Mouse (Mus musculus) testis, adult 2 months (tissue): ENCODE measurements around the gene Ngly1. TPM values are rescaled to one million over a fixed set of nuclear protein-coding genes. Genes with fewer than 3 reads are reported as not detected.

Experiments
- H3K27ac ChIP-seq: fragments of 200-500 bp; 2 replicates; pipeline ENCODE4 v1.5.1; 2012; ENCODE audit warnings: low read depth, low read length; ENCODE audit not compliant: control insufficient read depth, insufficient read depth
- H3K27me3 ChIP-seq: fragments of 200-500 bp; 2 replicates; pipeline ENCODE4 v1.6.1; 2012; ENCODE audit warnings: mild to moderate bottlenecking, low read length, moderate library complexity; ENCODE audit not compliant: control insufficient read depth, insufficient read depth
- H3K36me3 ChIP-seq: fragments of 200-500 bp; 2 replicates; pipeline ENCODE4 v1.6.1; 2012; ENCODE audit warnings: mild to moderate bottlenecking, low read length; ENCODE audit not compliant: control insufficient read depth, insufficient read depth
- H3K4me1 ChIP-seq: fragments of 200-500 bp; 2 replicates; pipeline ENCODE4 v1.6.1; 2012; ENCODE audit warnings: low read length; ENCODE audit not compliant: control insufficient read depth, insufficient read depth
- H3K4me3 ChIP-seq: fragments of 200-500 bp; 2 replicates; pipeline ENCODE4 v1.5.1; 2012; ENCODE audit warnings: low read depth, mild to moderate bottlenecking, low read length, moderate library complexity, mixed read lengths; ENCODE audit not compliant: control insufficient read depth
- CTCF ChIP-seq: fragments of 200-500 bp; IDR thresholded peaks from 2 replicates; pipeline ENCODE4 v1.5.1; 2012; ENCODE audit warnings: low read depth, mild to moderate bottlenecking, inconsistent platforms, low read length, moderate library complexity; ENCODE audit not compliant: control insufficient read depth, insufficient read depth, insufficient replicate concordance
- POLR2A ChIP-seq: fragments of 200-500 bp; IDR thresholded peaks from 2 replicates; pipeline ENCODE4 v1.6.1; 2012; ENCODE audit warnings: low read depth, mild to moderate bottlenecking, inconsistent platforms, low read length, moderate library complexity; ENCODE audit not compliant: control insufficient read depth
- polyA plus RNA-seq: library from polyadenylated mRNA; depleted of rRNA; stranded (reverse); fragments of >200 nt; gene quantifications from 2 replicates; pipeline ENCODE4 v1.2.3, GENCODE M21; 2012; rRNA removed

Gene Ngly1
- polyA plus RNA-seq, 1 experiment, result 86.3 TPM

DNA sequence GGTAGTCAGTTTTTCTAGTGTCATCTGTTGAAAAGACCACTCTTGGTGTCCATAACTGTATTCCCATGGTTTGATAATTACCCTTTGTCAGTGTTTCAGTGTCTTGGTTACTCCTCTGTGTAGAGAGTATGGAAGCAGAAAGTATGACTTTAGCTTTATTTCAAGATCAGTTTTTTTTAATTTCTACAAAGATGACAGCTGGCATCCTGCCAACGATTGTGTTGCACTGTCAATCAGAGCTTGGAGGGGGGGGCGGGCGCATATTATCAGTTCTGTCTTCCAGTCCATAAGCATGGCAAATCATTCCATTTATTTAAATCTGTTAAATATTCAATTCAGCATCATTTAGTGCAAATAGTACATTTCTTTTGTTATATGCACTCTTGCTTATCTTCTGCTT, 85.2 kb downstream of the Ngly1 start:
- no peaks in the 10 kb centered on the region for H3K4me1 ChIP-seq
- no peak for TF ChIP-seq CTCF
- TF ChIP-seq POLR2A, result no peak

DNA sequence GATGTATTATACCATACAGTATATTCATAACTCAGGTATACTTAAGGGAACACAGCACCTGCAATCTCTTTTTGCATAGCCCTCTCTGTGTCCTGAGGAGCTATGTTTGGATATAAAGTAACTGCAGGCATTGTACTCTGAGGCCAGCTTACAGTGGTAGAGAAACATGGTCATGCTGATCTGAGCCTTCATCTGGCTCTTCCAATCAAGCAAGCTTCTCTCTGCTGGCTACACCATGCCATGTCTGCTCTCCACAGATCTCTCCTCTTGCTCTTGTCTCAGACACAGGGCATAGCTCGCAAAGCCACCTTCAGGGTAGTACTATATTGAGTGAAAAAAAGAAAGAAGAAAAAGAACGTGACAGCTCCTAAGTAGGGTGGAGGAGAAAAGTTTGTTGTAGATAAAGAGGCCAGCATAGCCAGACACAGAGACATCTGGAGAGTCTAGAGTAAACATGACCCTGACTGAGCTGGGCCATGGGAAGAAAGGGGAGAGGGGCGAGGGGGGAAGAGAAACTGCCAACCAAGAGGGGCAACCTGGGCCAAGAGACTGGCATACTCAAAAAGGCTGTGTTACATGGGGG, 86.8 kb downstream of the Ngly1 start:
- H3K4me3 ChIP-seq, result no peak overlapping the region

More for the DNA sequence above, 85.2 kb downstream of the Ngly1 start:
- Histone ChIP-seq H3K27ac (no peak overlapping the region), H3K36me3 (no peaks in the 10 kb centered on the region), H3K4me3 (no peak overlapping the region), H3K27me3 (no peaks in the 10 kb centered on the region)

DNA sequence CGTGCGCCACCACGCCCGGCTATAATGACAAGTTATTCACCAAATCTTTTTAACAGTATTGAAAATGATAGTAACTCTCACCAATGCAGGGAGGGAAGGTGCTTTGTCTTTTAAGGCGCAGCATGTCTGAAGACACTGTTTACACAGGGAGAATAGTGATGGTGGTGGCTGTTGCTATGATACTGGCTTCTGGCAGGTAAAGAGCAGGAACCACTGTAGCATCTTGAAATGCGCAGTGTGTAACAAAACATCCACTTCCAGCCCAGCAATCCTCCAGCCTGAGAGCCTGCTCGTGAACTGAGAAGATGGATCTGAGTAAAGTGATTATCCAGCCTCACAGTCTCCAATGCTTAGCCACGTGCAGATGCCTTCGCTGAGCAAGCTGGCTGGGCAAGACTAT, 98.4 kb downstream of the Ngly1 start:
- Histone ChIP-seq H3K27me3 (no peaks in the 10 kb centered on the region), H3K36me3 (no peaks in the 10 kb centered on the region), H3K4me3 (no peak overlapping the region), H3K27ac (no peak overlapping the region), H3K4me1 (no peaks in the 10 kb centered on the region; the same call in 1 of the 2 replicates)
- no peak for TF ChIP-seq POLR2A
- no peak for TF ChIP-seq CTCF

More for the DNA sequence above, 86.8 kb downstream of the Ngly1 start:
- Histone ChIP-seq H3K27me3 (no peaks in the 10 kb centered on the region), H3K27ac (no peak overlapping the region), H3K4me1 (no peaks in the 10 kb centered on the region), H3K36me3 (no peaks in the 10 kb centered on the region)
- TF ChIP-seq CTCF, result no peak
- TF ChIP-seq POLR2A, result no peak

DNA sequence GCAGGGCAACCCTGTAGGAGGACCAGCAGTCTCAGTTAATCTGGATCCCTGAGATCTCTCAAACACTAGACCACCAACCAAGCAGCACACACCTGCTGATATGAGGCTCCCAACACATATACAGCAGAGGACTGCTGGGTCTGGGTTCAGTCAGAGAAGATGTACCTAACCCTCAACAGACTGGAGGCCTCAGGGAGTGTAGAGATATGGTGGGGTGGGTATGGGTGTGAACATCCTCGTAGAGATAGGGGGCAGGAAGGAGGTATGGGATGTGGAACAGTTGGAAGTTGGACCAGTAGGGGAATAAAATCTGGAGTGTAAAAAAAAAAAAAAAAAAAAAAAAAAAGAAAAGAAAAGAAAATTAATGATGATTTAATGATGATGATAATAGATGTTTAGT, 110.6 kb downstream of the Ngly1 start:
- no peak for TF ChIP-seq CTCF
- no peak for TF ChIP-seq POLR2A
- H3K27ac ChIP-seq, result no peak overlapping the region
- no peaks in the 10 kb centered on the region for H3K27me3 ChIP-seq

More for the DNA sequence above, 110.6 kb downstream of the Ngly1 start:
- Histone ChIP-seq H3K4me3 (no peak overlapping the region), H3K4me1 (peaks cover 3% of the 10 kb centered on the region), H3K36me3 (no peaks in the 10 kb centered on the region)

Other genes starting within 250 kb of the Ngly1 start
- 18.8 and 18.9 TPM in 2 replicates for gene Oxsm, start 528 bp downstream of the Ngly1 start, polyA plus RNA-seq
- 3.5 and 6.7 TPM in 2 replicates for gene Top2b, start 115.9 kb downstream of the Ngly1 start, polyA plus RNA-seq